Mouse (Mus musculus) mesoderm, embryonic 11.5 days (tissue): ENCODE results near the gene Zdhhc18.

Experiments used
- DNase-seq: peaks from one replicate; pipeline ENCODE4 v3.0.0-alpha.2; 2012; ENCODE audit warnings: low read depth, low spot score

Gene Zdhhc18

DNA sequence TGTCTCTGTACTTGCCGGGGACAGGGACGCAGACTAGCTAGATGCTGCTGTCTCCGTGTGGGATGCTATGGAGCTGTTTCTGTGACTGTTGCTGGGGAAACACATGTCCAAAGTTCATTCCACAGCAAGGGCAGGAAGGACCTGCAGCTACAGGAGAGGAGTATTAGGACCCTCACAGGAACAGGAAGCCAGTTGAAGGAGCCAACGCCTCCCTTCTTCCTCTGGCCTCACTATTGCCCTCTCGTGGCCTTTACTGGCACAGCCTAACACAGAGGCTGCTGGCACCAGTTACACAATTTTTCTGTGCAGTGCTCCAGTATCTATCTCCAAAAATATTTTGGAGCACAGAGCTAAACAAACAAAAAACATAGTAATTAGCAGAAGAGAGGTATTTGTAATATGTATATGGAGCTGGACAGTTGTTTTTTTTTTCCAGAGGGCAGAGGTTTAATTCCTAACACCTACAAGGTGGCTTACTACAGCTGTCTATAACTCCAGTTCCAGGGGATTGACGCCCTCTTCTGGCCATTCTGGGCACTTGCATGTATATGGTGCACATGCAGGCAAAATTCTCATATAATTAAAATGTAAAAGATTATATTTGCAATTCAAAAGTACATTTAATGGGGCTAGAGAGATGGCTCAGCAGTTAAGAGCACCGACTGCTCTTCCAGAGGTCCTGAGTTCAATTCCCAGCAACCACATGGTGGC lies at the start of gene Zdhhc18:
Zdhhc18 (minus strand) TSS at position 166 of the 711 bp plus-strand sequence.
- peak; percentile 75 for DNase-seq

DNA sequence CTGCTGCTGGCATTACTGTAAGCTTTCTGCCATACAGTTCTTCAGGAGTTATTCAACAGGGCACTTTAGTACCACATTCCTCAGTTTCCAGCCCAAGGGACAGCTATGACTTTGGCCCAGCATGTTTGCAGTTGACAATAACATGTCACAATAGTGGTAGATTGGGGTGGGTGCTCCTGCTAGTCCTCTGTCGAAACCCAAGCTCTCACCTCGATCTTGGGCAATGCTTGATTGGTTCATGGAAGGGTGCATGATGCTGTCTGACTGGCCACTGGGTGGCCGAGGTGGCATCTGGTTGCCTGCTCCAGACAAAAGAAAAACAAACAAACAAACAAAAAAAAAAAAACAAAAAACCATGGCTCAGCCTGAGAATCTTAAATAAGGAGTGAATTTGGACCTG lies 45.4 kb upstream of the Zdhhc18 start:
- DNase-seq, result no peak

GRCm38 (mm10) chr4:133690252-133690651 lies 40.3 kb upstream of the Zdhhc18 start:
- DNase-seq, result peak; percentile 43

DNA sequence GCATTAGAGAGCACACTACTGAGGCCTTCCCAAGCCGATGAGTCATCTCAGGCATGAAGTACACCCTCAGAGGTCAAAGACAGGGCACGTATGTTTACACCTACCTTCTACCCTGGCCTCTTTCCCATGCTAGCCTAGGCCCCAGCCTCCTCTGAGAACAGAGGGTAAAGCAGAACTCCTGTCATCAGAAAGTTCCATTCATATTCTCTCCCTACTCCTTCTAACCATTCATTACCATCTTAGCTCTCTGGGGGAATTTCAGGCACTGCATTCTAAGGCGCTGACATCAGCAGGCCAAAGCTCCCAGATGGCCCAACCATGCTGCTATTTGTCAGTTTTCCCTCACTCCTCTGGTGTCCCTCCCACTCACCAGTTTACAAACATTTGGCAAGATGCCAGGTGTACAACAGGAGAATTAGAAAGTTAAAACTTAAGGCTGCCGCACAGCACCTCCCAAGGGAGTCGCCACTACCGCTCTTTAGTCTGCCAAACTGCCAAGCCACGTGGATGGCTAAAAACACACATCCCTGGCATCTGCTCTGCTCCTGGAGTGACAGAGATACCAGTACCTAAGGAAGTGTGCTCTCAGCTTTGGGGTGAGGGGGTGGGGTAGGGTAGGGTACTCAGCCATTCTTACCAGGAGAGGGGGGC lies 38.6 kb upstream of the Zdhhc18 start:
- DNase-seq, result no peak

DNA sequence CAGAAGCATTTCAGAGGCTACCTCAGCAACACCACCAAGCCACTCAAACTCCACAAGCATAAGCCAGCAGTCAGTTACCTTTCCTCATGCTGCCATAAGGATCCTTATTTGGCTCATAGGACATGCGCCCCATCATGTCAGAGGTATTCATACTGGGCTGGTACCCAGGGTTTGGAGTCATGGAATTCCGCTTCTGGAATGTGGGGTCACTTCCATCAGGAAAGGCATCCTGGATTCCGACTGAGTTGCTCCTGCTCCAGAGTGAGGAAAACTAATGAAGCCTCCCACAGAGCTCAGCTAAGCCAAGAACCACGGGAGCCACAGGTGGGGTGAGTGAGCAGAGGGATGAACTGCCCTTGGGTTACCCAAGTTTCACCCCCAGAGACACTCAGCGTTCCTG lies 37.2 kb upstream of the Zdhhc18 start:
- no peak for DNase-seq

DNA sequence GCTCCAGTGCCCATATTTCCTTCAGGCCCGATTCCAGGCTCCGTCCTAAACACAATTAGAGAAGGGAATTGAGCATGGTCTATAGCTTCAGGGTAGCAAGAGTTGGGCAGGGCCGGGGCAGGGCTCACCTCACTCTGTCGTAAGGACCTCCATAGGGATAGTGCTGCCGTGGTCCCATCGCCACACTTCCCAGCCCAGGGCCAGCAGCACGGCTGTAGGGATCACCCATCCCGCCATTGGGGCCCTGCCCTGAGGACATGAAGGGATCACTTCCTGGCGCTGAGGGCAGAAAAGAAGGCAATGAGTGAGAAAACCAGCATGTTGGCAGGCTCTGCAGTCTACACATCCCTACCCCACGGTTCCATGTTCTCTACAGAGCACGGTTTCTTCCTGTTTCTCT lies 36.6 kb upstream of the Zdhhc18 start:
- DNase-seq, result no peak

- no peak for DNase-seq
Observed at GRCm38 (mm10) chr4:133680206-133680786, 30.3 kb upstream of the Zdhhc18 start.

DNA sequence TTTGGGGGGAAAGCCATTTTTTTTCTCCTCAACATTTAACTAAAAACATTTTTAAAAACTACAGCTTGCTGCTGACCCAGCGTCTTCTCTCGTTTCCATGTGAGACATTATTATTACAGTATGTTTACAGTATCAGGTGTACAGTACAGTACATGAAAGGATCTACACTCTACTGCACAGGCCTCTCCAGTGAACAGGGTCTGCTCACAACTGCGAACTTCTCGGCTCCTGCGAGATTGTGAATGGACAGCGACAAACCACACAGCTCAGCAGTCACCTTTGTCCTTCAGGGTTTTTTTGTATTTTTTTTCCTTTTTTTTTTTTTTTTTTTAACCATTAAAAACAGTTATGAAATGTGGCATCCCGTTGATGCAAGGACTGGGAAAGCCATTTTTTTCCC lies 29.7 kb upstream of the Zdhhc18 start:
- no peak for DNase-seq

- no peak for DNase-seq
Observed at GRCm38 (mm10) chr4:133677266-133677665, 27.3 kb upstream of the Zdhhc18 start.

GRCm38 (mm10) chr4:133676189-133676588 lies 26.2 kb upstream of the Zdhhc18 start:
- no peak for DNase-seq

DNA sequence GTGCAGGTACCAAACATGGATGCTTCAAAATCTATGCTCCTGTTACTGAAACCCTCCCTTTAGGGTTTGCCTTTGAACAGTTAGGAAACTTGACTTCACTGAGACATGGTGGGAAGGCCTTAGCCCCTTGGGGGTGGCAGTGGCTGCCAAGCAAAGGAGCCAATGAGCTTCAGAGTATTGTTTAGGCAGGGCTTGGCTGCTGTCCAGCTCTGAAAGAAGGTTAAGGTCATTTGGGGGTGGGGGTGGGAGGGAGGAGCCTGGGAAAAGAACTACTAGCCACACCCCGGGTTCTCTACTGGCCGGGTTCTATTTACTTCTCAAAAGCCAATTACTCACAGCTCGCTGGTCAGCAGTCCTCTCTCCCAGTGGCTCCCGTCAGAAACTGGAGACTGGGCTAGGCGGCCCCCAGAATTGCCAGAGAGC lies 25.7 kb upstream of the Zdhhc18 start:
- peak; percentile 86 for DNase-seq

DNA sequence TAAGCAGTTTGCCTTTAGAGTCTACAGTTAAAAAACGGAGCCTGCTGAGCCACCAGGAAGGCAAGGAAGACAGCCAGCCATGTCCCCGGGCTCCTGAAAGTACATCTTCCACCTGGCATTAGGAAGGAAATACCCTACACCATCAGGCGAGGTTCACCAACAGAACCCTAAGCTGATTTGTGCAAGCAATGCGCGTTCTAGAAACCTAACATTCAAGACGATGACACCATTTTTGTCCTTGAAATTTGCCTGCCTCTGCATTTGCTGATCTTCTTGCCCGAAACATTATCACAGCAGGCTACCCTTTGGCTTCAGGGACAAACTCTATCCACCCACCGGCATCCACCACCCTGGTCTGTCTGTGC lies 24.4 kb upstream of the Zdhhc18 start:
- DNase-seq, result no peak

DNA sequence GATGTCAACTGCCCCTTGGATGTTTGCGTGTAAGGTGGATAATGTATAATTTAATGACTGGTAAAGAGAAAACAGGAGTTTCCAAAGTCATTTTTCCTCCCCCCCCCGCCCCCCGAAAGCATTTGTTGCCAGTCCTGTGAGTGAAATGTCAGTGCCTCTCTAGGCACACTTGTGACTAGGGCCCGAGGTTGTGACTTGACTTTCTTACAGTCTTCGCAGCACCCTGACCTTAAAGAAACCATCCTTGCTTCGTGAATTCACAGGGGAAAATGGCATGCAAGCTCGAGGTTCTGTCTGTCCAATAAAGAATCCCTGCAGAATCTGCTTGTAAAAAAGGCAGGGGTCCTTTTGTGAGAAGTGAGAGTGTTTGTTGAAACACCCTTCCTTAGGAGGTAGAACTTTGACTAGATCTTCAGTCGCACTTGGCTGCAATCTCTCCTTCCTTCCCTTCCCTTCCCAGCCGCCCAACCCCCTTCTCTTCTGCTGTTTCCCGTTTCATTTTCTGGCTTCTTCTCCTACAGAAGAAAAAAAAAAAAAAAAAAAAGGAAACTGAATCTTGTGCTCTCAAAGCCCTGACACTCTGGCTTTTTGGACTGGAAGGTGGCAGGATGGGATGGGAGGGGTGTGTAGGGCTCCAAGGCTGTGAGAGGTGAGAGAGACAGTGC lies 23.8 kb upstream of the Zdhhc18 start:
- DNase-seq, result no peak

- DNase-seq, result no peak
Observed at GRCm38 (mm10) chr4:133672845-133673647, 23.1 kb upstream of the Zdhhc18 start.

DNA sequence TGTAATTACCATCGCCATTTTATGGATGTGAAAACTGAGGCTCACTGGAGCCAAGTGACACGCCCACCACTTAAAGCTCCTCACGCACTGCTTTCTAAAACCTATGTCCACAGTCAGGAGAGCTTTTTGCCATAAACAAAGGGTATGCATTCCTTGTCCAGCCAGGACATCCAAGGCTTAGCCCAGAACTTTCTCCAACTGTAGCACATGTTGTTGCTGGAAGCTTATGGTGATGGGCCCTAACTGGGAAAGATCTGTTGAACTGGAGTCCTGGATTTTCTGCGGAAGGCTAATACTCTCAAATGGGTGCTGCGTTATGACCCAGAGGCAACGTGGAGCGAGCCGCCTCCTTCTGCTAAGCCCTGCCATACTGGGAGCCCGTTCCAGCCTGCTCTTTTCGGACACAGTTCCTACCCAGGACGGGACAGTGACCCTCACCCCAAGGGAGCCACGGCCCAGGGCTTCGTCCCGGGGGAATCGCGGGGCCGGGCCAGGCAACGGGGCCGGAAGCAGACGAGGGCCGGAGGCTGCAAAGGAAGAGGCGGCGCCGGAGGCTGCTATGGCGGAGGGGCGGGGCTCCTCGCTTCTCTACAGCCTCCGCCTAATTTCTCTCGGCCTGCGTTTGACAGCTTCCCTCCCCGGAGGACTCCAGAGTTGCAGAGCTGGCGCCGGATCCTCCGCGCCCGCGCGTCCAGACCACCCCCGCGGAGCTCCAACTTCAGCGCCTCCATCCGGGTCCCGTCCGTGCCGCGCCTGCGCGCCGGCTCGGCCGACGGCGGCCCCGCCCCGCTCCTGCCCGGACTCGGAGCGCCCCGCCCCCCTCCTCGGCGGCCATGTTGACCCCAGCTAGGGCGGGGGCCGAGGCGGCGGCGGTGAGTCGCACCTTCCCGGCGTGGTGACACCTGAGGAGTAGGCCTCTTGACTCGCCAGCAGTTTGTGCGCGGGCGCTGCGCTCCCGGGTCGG lies 22.2 kb upstream of the Zdhhc18 start, which contains the start of gene Pigv:
Pigv (minus strand) TSS at position 767 of the 964 bp plus-strand sequence.
- DNase-seq, result peak; percentile 94

- DNase-seq, result peak; percentile 86
Observed at GRCm38 (mm10) chr4:133671184-133671880, 21.4 kb upstream of the Zdhhc18 start.

DNA sequence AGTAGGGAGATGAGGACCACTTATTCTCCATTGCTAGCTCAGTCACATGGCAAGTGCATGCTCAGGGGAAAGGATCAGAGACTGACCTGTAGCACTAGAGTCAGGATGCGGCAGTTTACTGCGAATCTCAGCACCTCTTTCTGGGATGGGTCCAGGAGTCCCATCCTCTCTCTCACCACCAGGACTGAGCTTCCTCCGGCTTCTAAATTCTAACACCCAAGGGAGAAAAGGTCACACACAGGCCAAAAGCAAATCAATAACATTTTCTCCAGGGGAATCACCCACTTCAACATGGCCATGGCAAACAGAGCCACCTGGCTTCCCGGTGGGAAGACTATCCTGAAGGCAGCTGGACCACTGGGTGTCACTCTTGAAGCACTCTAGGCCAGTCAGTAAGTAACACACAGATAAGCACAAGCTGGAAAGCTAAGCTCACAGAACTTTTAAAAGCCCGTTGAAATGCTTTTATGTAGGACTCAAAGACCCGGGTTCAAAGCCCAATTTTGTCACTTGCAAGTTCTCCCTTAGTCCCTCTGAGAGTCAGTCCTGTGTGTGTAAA lies 19.8 kb upstream of the Zdhhc18 start:
- no peak for DNase-seq

- no peak for DNase-seq
Observed at GRCm38 (mm10) chr4:133668537-133668936, 18.6 kb upstream of the Zdhhc18 start.

- DNase-seq, result no peak
Observed at GRCm38 (mm10) chr4:133666199-133666598, 16.2 kb upstream of the Zdhhc18 start.
